Mouse (Mus musculus) T-helper 1 cell (primary cell): Measurements from ENCODE around the gene Lnx1.

ENCODE experiments used
- in situ Hi-C: fragments of 300-600 bp; cut with MboI, MseI; formaldehyde crosslinking; loops from one replicate; pipeline ENCODE4 v1.15.1; 2025; ENCODE audit warnings: high pct_unique_total_duplicates

Lnx1 gene

DNA sequence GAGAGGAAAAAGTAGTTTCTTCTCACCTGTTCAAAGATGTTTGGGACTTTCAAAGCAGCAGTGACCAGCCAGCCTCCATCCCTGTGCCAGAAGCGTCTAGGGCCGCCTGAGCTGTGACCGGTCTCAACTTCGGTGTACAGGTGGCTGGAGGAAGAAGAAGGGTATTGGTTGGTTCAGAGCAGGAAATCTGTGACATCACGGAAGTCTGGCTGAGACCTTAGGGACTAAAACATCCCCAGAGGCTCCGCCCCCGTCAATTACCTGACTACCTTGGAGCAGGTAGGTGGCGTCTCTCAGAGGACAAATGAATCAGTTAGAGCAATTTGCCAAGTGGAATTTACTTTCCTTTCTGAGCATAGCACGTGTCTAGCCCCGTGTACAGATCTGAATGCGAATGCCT is at the start of gene Lnx1:
Gene Lnx1, minus strand, starts transcription at position 147 of the 400 bp plus-strand sequence.
- in situ Hi-C loops = no loop called here

DNA sequence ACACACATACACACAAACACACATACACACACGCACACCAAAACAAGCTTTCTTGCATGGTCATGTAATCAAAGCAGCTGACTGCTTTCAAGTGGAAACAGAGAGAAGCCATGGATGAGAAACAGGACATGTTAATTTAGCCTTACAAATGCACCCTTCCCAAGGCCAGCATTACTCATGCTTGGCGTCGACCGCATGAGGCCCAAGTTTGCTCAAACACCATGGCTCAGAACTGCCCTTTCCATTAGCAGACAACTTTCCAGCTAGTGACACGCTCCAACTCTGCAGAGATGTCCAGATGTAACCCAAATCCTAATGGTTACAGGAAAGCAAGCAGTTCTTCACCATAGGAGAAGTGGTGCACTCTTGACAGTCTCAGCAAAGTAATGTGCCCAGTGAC is 47.8 kb upstream of the Lnx1 start:
- in situ Hi-C loops = no loop called here

DNA sequence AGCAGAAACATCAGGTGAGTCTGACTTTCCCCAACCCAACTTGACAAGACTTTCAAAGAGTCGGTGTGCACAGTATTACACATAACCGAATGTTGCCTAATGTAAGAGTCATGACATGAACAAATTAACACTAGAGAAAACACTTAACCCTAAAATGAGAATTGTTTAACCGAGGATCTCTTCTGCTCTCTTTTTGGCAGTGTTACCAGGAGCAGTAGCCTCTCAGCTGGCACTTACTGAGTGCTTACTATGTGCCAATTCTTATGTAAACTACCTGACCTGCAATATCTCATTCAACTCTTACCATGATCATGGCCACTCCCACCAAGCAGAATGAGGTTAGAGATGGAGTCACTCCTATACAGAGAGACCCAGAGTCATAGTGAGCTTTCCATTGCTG is 44.8 kb upstream of the Lnx1 start:
- in situ Hi-C loops = no loop called here

DNA sequence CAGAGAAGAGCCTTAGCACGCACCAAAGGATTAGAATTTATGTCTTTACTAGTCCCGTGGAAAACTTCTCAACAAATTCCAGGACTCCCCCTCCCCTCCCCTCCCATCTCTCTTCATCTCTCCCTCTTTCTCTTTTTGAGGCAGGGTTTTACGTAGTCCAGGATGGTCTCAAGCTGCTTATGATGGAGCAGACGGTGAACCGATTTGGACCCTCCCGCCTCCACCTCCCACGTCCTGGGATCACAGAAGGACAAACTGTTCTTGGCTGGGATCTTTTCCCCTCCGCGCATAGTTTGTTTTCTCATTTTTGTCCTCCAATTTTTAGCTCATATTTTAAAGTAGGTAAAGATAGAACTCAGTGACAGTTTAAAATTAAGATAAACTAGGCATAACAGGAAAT is 38.2 kb upstream of the Lnx1 start:
- in situ Hi-C loops = no loop called here

DNA sequence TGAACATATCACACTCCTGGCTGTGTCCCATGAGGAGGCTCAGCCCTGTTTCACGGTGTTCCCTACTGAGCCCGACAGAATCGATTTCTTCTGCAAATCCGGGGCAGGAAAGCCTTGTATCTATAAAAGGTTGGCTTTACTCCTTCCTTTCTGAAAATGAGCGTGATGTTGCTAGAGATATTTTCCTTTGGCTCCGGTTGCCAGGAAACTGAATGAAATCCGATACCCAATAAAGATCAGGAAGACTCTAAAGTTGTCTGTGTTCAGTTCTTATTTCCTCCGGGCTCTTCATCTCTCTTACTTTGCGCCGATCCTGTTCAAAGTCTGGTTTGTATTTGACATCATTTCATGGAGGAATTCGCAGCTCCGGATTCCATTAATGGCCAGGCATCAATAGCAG is 36.7 kb upstream of the Lnx1 start:
- in situ Hi-C loops = no loop called here

DNA sequence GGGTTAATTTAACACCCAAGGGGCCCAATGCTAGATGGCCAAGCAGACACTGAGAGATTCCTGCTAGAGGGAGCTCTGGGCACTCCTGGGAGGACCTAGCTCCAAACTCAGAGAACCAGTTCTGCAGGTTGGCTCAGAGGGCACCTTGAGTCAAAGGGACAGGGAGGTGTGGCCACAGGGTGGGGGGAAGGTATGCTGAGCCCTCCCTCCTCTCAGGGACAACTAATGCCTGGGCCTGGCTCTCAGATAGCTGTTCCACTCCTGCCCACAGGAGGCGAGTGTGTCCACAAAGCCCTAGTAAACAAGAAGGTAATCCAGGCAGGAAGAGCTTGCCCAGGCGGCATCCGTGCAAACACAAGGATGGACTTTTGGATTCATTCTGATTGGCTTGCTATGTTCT is 35.6 kb upstream of the Lnx1 start:
- in situ Hi-C loops = no loop called here

DNA sequence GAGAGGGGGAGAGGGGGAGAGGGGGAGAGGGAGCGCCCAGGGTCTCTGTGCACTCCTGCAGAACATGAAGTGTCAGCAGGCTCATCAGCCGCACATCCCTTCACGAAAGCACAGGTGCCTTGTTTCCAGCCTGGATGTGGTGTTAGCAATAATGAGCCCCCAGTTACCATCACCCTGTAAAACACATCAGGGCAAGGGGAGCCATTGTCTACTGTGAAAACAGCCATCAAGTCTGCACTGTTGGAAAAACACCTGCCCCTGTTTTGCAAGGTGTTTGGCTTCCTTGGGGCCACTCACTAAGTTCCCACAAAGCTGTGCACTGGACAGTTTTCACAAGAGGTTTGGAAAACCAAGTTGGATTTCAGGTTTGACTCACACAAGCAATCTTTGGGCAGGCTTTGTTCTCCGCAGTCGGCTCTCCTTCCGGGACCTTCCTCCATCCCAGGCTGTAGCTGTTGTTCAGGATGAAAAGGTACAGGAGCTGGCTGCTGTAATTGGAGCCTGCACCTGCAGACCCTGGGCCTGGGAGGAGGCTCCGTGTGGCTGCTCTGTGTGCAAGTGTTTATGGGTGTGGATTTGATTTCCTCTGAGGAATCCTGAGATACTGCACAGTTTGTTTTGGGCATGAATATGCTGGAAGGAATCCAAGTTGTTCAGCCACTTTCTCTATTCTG is 31.3 kb upstream of the Lnx1 start:
- in situ Hi-C loops = no loop called here

DNA sequence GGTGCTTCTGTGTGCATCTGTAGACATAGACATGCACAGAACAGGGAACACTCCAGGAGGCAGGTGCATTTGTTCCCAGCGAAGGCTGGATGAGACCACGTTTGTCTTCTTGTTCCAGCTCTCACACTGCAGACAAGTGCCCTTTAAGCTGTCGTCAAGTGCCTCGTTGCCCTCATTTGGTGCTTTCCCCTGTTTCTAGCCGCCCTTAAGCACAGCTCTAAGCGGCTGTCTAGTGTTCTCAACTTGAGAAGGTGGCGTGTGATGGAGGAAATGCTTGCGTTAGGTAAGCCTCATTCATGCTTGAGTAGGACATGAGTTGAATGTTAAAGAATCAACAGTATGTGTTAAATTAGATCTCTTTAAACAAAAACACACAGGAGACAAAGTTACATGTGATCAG is 29.9 kb upstream of the Lnx1 start:
- in situ Hi-C loops = no loop called here

DNA sequence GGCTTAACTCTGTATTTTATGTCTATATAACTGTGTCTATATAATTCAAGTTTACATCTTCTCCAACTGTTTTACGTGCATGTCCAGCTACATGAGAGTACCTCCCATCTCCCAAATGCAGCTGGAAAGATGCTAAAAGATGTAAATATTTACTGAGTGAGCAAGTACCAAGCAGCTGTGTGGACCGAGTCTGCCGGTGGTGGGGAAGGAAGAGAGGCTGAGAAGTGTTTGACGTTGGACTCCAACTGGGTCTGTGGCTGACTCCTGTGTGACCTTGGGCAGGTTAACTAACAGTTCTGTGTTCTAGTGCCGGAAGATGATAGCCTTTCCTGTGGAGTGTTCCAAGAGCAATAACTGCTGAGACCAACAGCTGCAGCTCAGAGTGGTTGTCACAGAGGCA is 27.9 kb upstream of the Lnx1 start:
- in situ Hi-C loops = no loop called here

DNA sequence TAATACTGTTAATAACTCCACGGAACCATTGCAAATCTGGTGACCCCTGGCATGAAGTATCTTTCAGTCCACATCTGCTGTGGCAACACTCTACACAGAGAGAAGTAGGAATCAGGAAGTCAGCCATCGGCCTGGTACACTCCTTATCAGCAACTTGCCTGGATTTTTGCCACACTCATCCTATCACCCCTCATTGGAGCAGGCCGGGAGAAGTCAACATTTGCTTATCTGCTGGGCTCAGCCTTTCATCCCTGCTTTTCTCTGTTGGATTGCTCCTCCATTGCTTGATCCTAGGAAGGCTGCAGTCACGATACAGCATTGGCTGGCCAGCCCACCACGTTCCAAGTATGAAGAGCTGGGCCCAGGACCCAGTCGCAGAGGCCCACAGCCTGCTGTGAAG is 26.9 kb upstream of the Lnx1 start:
- in situ Hi-C loops = no loop called here

DNA sequence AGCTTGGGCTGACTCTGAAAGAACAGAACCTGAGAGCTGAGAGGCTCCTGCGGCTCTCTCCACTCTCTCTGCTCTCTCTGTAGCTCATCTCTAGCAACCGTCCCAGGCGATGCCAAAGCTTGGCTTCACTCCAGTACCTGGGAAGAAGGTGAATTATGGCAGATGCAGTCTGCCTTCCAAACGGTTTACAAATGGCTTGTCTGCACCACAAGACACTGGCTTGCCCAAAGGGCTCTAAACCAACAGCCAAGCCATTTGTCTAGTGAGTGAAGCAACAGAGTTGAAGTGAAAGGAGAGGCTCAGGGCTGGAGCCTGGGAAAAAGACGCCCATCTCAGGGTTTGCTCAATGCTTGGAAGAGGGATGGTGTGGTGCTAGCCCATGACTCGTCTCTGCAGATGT is 25.5 kb upstream of the Lnx1 start:
- in situ Hi-C loops = no loop called here

DNA sequence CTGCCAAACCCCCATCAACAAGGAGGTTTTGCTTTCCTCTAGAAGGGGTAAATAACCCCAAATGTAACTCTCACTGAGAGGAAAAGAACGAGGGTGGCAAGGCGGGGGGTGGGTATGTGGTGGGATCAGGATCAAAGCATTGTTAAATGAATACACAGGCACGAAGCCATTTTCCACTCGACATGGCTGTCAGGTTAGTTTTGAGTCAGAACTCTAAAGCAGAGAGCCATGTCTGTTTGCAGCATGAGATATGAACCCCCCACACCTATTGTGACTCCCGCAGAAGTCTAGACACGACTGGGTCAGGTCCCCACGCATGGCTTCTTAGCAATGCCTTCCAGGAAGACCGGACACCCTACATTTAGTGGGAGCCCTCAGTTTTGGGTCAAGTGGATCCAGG is 24.6 kb upstream of the Lnx1 start:
- in situ Hi-C loops = no loop called here

DNA sequence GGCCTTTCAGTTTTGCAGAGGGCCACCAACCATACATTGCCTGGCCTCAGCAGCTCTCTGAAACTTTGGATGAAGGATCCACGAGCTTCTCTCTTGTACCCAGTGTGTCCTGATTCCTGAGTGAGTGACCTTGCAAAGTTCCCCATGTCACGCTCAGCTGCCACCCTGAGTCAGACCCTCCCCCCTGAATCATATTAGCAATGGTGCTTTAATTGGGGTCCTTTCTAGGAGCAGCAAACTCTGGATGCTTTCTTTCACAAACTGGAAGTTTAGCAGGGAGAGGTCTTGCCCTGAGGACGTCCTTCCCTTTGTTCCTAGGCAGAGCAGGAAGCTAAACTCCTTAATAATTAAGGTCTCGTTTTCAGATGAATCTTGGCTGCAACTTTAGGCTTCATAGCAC is 22.8 kb upstream of the Lnx1 start:
- in situ Hi-C loops = no loop called here

DNA sequence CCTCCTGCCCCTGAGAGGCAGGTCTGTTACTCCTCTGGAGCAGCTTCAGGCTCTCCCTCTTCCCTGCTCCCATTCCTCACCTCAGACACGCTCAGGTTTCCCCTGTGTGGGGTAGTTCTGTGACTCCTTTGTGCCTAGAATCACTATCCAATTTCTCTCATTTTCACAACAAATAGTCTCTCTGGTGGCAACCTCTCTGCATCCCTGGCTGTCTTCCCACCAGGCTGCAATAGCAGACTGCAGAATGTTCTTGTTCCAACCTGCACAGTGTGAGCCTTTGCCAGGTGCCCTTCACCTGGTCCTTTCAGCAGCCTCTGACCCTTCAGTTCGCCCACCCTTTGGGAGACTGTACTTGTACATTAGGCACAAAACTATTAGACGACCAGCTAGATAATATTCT is 19.1 kb upstream of the Lnx1 start:
- in situ Hi-C loops = no loop called here

DNA sequence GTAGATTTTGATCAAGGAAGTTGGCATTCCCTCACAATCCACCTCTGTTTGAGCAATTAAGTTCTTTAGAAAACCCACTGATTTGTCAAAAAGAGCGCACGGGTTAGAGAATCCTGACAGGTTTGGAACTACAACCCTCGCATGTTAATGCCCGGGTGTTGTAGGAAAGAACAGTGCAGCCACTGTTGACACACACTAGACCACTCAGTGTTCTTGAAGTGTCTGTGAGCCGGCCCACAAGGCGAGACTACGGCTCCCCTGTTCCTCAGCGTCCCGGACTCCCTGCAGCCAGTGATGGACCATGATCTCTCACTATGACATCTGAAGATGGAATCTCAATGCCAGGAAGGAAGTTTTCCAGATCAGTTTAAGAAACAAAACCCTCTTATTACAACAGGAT is 17.9 kb upstream of the Lnx1 start:
- in situ Hi-C loops = no loop called here

DNA sequence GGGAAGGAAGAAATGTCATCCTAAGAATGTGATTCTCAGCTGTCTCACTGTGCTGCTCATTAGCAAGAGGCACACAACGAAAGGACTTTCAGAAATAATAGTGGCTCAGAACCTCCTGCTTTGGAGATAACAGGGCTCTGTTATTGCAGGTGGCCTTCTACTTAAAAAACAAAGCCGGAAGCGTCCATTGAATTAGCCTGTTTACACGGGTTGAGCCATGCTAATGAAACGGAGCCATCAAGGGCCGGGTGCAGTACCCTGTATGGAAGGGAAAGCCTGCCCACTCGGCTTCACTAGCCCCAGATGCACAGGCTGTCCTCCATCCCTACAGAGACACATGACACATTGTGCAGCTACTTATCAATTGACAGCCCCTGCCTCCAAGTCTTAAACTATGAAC is 13.5 kb upstream of the Lnx1 start:
- in situ Hi-C loops = no loop called here

DNA sequence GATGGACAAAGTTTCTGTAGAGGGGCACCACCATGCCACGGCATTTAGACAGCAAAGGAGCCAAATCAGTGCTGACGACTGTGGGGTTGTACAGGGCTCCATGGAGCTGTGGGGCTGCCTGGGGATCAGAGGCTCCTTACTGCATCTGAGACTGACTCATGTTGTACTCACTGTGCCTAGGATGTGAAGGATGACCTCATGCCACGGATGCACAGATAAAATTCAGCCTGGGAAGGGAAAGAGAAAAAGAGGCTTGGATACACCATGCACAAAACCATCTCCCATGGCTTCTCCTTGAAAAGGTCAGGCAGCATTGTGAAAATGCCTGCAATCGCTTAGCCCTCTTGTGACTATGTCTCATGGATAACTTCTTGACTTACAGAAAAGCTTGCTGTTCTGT is 10.1 kb upstream of the Lnx1 start:
- in situ Hi-C loops = no loop called here

DNA sequence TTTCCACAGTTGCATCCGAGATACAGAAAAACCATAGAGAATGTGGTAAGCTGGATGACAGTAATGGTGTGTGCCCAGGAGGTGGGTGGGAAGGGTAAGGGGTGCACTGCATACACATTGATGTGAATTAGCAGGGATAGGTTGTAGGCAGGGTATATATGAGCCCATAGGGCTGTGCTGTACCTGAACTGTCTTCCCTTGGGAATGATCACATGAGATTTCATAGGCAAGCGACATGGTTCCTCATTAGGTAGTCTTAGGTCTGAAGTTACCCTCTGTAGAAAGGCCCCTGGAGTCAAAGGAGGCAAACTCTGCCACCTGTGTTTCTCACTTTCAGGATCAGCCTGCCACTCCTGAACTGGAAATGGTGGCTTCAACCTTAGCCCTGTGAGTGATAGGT is 9.3 kb upstream of the Lnx1 start:
- in situ Hi-C loops = no loop called here

DNA sequence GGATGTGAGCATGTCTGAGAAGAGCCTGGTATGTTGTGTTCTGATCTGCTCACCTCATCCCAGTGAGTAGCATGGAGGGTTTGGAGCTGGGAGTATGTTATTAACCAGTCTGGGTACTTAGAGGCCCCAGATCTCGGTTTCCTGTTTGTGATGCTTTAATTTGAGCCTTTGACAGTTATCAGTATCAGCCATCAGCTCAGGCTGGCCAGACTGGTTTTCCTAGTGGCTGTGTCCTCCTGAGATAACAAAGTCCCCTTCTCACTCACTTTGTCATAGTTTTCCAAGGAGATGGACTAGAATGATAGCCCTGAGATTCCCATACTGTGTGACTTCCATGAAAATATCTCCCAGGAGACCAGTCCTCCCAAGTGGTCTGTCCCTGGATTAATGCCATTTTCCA is 8.3 kb upstream of the Lnx1 start:
- in situ Hi-C loops = no loop called here

DNA sequence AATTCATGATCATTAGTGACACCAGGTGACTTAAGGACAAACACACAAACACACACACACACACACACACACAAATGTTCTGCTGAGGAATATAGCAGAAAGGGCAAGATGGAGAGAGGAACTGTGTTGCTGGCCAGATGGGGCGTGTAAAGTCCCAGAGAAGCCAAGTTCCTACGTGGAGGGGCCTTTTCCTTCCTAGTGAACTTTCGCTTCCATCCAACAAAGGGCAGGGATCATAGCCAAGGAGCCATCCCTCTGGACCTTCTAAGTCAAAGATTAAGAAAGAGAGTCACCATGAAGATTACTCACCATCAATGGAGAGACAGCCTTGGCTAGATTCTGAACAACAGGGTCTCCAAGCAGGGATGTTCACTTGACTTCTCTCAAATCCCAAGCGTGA is 7.5 kb upstream of the Lnx1 start:
- in situ Hi-C loops = no loop called here

DNA sequence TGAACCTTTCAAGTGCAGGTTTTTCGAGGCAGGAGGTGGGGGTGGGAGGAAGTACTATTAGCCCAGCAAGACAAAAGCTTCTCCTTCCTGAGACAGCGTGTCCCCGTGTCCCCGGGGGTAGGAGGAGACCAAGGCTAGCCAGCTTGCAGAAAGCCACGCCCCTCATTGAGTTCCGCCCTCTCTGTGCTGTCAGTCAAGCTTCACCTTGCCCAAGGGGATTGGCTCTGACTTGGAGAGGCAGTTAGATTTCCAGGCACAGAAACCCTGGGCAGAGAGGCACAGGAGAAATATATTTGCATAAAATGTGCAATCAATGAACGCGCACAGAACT is 1.7 kb upstream of the Lnx1 start:
- in situ Hi-C loops = no loop called here

DNA sequence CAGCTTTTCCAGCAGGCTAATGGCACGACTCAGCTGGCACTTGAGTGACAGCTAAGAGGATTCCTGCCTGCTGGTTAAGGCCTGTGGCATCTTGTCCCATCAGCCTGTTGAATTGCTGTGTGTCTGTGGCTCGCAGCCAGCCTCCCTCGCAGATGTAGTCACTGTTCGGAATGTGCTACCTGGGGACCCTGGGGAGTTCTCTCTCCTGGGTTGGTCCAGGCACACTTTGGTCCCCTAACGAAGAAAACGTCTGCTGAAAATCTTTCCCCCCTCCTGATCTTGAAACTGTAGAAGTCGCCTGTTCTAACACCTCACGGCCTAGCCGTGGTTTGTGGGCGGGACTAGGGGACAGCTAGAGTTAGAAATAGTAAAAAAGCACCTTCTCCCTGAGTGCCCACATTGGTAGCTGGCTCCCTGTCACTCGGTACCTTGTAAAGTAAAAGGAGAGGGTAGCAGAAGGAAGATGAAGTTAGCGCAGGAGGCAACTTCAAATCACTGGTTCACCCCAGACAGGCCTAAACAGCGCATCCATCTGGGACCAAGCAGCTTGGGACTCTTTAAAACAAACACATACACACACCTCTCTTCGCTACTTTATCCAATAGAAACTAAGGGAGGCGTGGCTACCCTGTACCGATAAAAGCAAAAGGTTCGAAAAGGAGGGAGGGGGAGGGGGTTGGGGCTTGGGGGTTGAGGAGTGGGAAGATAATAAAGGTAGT is 1.2 kb upstream of the Lnx1 start:
- in situ Hi-C loops = no loop called here

DNA sequence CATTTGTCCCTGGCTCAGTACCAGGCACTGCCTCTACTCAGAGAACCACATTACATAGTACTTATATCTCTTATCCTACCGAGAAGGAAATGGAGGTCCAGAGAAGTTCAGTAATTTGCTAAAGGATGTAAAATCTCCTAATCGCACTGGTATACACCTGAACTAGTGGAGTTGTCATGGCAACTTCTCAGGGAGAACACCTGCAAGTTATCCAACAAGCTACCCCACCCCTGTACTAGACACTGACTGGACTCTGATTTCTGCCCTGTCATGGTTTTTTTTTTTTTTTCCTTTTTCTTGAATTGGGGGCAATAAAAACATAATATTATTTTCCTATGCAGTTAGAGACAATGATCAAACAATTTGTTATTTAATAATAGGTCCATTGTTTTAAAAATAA is 1.8 kb downstream of the Lnx1 start:
- in situ Hi-C loops = no loop called here

DNA sequence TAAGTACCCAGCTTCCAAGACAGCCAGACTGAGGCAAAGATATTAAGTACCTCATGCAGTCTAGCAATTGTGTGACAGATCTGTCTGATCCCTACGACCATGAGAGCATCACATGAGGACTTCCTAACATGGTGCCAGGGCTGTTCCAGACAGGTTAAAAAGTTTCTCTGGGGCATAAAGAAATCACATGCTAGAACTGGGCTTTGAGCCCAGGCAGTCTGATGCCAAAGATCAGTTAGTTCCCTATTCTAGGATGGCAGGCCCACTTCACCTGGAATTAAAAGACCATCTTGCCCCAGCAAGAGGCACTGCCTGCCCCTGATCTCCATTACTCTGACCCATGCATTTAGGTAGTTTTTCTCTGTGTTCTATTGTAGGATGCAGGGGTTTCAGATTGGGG is 3.0 kb downstream of the Lnx1 start:
- in situ Hi-C loops = no loop called here
